Mouse (Mus musculus) intestine, postnatal 0 days (tissue): ENCODE measurements at regions not wholly inside any gene's neighbourhood (a gene's known extent, or its start where the extent isn't known, plus 50 kb on each side); places are given as distances from the start of the nearest gene placed in this dataset.

Source experiments
- ATAC-seq: fragments of 200-750 bp; cut with Nextera tagmentation; 2 replicates; pipeline ENCODE4 v1.8.0; 2017; ENCODE audit warnings: mild to moderate bottlenecking, moderate TSS enrichment, moderate library complexity
- H3K27ac ChIP-seq: fragments of 300-500 bp; sonication (generic); 2 replicates; pipeline ENCODE4 v1.5.1; 2014; ENCODE audit warnings: mild to moderate bottlenecking, low read depth, low read length, moderate library complexity
- H3K27me3 ChIP-seq: fragments of 300-500 bp; sonication (generic); replicated peaks from 2 replicates; pipeline ENCODE4 v1.6.1; 2014; ENCODE audit warnings: low read length, mixed read lengths; ENCODE audit not compliant: control insufficient read depth, insufficient read depth
- H3K36me3 ChIP-seq: fragments of 300-500 bp; sonication (generic); 2 replicates; pipeline ENCODE4 v1.6.1; 2014; ENCODE audit warnings: mild to moderate bottlenecking, moderate library complexity; ENCODE audit not compliant: control insufficient read depth, insufficient read depth
- H3K4me1 ChIP-seq: fragments of 300-500 bp; sonication (generic); replicated peaks from 2 replicates; pipeline ENCODE4 v1.6.1; 2014; ENCODE audit warnings: antibody characterized with exemption, low read length, mixed read lengths; ENCODE audit not compliant: control insufficient read depth, insufficient read depth
- H3K4me2 ChIP-seq: fragments of 300-500 bp; sonication (generic); replicated peaks from 2 replicates; pipeline ENCODE4 v1.6.1; 2014; ENCODE audit warnings: low read depth, mild to moderate bottlenecking, moderate library complexity
- H3K4me3 ChIP-seq: fragments of 300-500 bp; sonication (generic); 2 replicates; pipeline ENCODE4 v1.5.1; 2014; ENCODE audit warnings: low read depth, low read length
- H3K9ac ChIP-seq: fragments of 300-500 bp; sonication (generic); 2 replicates; pipeline ENCODE4 v1.6.1; 2014; ENCODE audit warnings: mild to moderate bottlenecking, low read depth, low read length
- H3K9me3 ChIP-seq: fragments of 300-500 bp; sonication (generic); 2 replicates; pipeline ENCODE4 v1.6.1; 2016; ENCODE audit warnings: mixed run types; ENCODE audit not compliant: control insufficient read depth
- CTCF ChIP-seq: sonication (generic); IDR thresholded peaks from 2 replicates; pipeline ENCODE4 v1.5.1; 2016; ENCODE audit warnings: low read depth, mild to moderate bottlenecking, control low read depth, antibody characterized with exemption, moderate library complexity
- WGBS: fragments of 180-500 bp; shearing (Covaris S2); extraction: QIAGEN DNeasy Blood & Tissue Kit; methylation state at CpG from one replicate; pipeline ENCODE4 v1.1.7; 2014; 5-methylcytosine and 5-hydroxymethylcytosine counted together

DNA sequence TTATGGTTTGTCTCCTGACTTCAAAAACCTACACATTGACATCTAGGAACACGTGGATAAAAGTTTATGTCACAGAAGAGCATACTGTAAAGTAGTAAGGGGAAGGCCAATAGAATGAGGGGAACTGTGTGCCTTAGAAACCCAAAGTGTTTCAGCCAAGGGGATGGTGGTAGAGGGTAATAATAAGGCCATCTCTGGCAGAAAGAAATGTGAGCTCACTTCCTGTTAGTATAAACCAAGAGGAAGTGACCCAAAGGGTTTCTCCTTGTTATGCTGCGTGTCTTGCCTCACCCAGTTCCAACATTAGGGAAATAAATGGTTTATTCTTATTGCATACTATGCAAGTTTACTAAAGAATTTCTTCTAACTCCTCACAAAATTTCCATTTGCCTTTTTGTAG is 2982.4 kb upstream of the Lrrc6 start:
- no peak for TF ChIP-seq CTCF
- ATAC-seq = no peak
- Histone ChIP-seq H3K4me1 (no peaks in the 10 kb centered on the region), H3K9ac (no peak overlapping the region), H3K27ac (no peak overlapping the region), H3K4me2 (no peak overlapping the region), H3K4me3 (no peak overlapping the region), H3K36me3 (no peaks in the 10 kb centered on the region), H3K9me3 (no peaks in the 10 kb centered on the region), H3K27me3 (no peaks in the 10 kb centered on the region)
- WGBS = 58% methylated on average over 2 of the region's 2 CpGs

DNA sequence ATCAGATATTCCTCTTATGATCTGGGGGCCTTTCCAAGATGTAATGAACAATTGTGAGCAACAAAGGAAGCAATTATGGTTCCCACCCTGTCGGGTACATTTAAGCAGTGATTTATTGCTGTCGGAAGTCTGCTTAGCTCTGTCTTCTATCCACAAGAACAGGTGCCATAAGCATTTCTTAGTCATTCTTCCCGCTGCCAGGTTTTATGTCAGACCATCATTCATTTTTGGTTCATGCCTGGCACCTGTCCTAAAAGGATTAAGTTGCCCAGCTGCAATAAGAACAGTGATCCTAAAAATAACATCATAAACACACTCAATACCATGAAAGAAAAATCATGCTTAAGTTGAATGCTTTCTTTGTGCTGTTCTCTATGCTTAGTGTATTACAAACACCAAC is 2980.4 kb upstream of the Lrrc6 start:
- Histone ChIP-seq H3K9me3 (no peaks in the 10 kb centered on the region), H3K27ac (no peak overlapping the region), H3K4me1 (no peaks in the 10 kb centered on the region), H3K4me3 (no peak overlapping the region), H3K9ac (no peak overlapping the region), H3K27me3 (no peaks in the 10 kb centered on the region), H3K36me3 (no peaks in the 10 kb centered on the region), H3K4me2 (no peak overlapping the region)
- no peak for ATAC-seq
- WGBS = 44% methylated on average over 3 of the region's 3 CpGs
- no peak for TF ChIP-seq CTCF

DNA sequence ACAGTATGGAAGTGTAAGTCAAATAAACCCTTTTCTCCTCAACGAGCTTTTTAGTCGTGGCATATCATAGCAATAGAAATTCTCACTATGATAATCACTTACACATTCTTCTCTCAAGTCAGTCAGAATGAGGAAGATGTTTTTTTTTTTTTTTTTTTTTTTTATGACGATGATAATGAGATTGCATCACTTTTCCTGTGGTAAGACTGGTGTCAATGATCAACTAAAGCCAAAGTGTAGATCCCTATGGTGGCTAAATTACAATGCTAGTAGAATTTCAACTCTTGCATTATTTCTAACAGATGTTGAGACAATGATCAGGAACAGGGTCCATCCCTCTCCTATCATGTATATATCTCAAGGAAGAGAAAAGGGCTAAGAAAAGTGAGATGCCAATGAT is 2976.3 kb upstream of the Lrrc6 start:
- H3K4me3 ChIP-seq = no peak overlapping the region
- H3K9me3 ChIP-seq = no peaks in the 10 kb centered on the region
- no peak overlapping the region for H3K4me2 ChIP-seq
- H3K27me3 ChIP-seq = no peaks in the 10 kb centered on the region
- H3K9ac ChIP-seq = no peak overlapping the region
- no peaks in the 10 kb centered on the region for H3K4me1 ChIP-seq
- H3K36me3 ChIP-seq = no peaks in the 10 kb centered on the region
- WGBS = 65% methylated on average over 3 of the region's 3 CpGs
- no peak for ATAC-seq
- TF ChIP-seq CTCF = no peak
- H3K27ac ChIP-seq = no peak overlapping the region

DNA sequence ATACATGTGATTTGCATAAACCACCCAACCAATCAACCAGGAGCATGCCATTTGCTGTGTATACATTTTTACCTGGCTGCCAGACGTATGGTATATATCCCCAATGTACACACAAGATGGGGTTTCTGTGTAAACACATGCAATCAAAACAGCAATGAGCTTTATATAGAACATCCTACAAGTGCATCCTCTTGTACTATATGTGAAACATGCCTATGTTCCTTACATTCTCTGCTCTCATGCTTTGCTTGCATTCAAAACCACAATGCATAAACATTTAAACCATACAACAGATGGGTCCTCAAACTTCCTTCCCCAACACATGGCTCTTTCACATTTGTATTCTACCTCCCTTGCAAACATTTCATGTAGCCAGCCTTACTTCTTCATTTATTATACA is 2968.9 kb upstream of the Lrrc6 start:
- Histone ChIP-seq H3K36me3 (no peaks in the 10 kb centered on the region), H3K27me3 (no peaks in the 10 kb centered on the region), H3K4me3 (no peak overlapping the region), H3K9me3 (no peaks in the 10 kb centered on the region), H3K4me1 (no peaks in the 10 kb centered on the region), H3K27ac (no peak overlapping the region), H3K9ac (no peak overlapping the region), H3K4me2 (no peak overlapping the region)
- WGBS = 56% methylated on average over 1 of the region's 1 CpGs
- no peak for ATAC-seq
- TF ChIP-seq CTCF = no peak

DNA sequence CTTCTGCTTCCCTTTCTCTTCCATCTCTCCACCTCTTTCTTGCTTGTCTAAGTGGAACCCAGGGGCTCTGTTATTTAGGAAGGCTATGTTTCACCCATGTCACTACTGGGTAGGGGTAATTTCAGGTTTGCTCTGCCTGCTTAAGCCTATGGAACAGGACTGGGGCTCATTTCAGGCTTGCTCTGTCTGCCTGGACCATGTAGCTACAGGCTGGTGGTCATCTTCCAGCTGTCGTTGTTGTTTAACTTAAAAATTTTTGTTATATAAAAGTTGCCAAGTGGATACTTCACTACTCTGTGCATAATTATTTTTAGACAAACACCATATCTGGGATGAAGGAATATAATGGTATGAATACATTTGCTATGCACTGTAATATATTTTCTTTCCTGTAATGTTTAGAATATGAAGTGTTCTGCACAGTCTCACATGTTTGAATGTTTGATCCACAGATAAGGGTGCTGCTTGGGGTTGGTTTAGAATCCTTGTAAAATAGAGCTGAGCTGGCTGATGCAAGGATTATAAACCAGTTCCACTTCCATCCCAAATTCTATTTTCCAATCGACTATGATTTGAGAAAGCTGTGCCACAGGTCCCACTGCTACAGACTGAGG is 2960.0 kb upstream of the Lrrc6 start:
- Histone ChIP-seq H3K4me1 (no peaks in the 10 kb centered on the region), H3K9ac (no peak overlapping the region), H3K36me3 (no peaks in the 10 kb centered on the region), H3K4me2 (no peak overlapping the region), H3K4me3 (no peak overlapping the region), H3K9me3 (no peaks in the 10 kb centered on the region), H3K27me3 (no peaks in the 10 kb centered on the region), H3K27ac (no peak overlapping the region)
- WGBS = 53% methylated on average over 2 of the region's 2 CpGs
- ATAC-seq = no peak
- TF ChIP-seq CTCF = no peak

DNA sequence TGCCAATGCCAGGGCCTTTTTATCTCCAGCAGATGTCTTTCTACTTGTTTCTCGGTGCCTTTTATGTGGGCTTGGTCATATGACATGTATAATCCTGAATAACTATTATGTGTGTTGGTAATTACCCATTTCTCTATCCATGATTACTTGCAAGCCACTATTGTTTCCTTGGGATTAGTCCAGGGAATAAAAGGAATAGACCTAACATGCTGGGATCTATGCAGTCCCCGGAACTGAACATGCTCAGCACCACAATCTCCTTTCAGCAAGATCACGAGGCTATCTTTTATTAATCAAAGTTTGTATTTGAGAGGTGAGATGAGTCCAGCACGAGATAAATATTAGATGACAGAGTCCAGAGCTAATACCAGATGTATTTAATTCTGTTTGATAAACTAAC is 2956.8 kb upstream of the Lrrc6 start:
- no peak overlapping the region for H3K27ac ChIP-seq
- TF ChIP-seq CTCF = no peak
- no peaks in the 10 kb centered on the region for H3K4me1 ChIP-seq
- no peak overlapping the region for H3K4me2 ChIP-seq
- WGBS = 63% methylated on average over 4 of the region's 4 CpGs
- no peaks in the 10 kb centered on the region for H3K27me3 ChIP-seq
- no peak overlapping the region for H3K9ac ChIP-seq
- H3K36me3 ChIP-seq = no peaks in the 10 kb centered on the region
- no peaks in the 10 kb centered on the region for H3K9me3 ChIP-seq
- no peak overlapping the region for H3K4me3 ChIP-seq
- ATAC-seq = no peak
